Mouse (Mus musculus): Measurements from ENCODE around the gene Ghrhr.

Gene Ghrhr

GRCm38 (mm10) chr6:55376076-55376475 lies at the start of gene Ghrhr:
TSS of gene Ghrhr (plus strand) at chr6:55376295.
- DNase-seq: no peak

- no peak for DNase-seq
Measured at GRCm38 (mm10) chr6:55326299-55326698, 49.8 kb upstream of the Ghrhr start.

- no peak for DNase-seq
Measured at GRCm38 (mm10) chr6:55327326-55327725, 48.8 kb upstream of the Ghrhr start.

- no peak for DNase-seq
Measured at GRCm38 (mm10) chr6:55328179-55328578, 47.9 kb upstream of the Ghrhr start.

- DNase-seq: no peak
Measured at GRCm38 (mm10) chr6:55331315-55331714, 44.8 kb upstream of the Ghrhr start.

- no peak for DNase-seq
Measured at GRCm38 (mm10) chr6:55332100-55332772, 43.9 kb upstream of the Ghrhr start.

- no peak for DNase-seq
Measured at GRCm38 (mm10) chr6:55332773-55333109, 43.4 kb upstream of the Ghrhr start.

GRCm38 (mm10) chr6:55335989-55336514 lies 40.0 kb upstream of the Ghrhr start, which contains the start of gene Aqp1:
TSS of gene Aqp1 (plus strand) at chr6:55336432.
- DNase-seq: peak; percentile 29

- no peak for DNase-seq
Measured at GRCm38 (mm10) chr6:55337242-55337641, 38.9 kb upstream of the Ghrhr start.

GRCm38 (mm10) chr6:55338077-55338476 lies 38.0 kb upstream of the Ghrhr start:
- no peak for DNase-seq

GRCm38 (mm10) chr6:55338934-55339825 lies 36.9 kb upstream of the Ghrhr start:
- no peak for DNase-seq

GRCm38 (mm10) chr6:55341688-55342087 lies 34.4 kb upstream of the Ghrhr start:
- DNase-seq: no peak

- no peak for DNase-seq
Measured at GRCm38 (mm10) chr6:55342328-55342727, 33.8 kb upstream of the Ghrhr start.

- no peak for DNase-seq
Measured at GRCm38 (mm10) chr6:55343446-55343845, 32.6 kb upstream of the Ghrhr start.

- DNase-seq: no peak
Measured at GRCm38 (mm10) chr6:55344291-55345016, 31.6 kb upstream of the Ghrhr start.

- DNase-seq: no peak
Measured at GRCm38 (mm10) chr6:55345264-55345663, 30.8 kb upstream of the Ghrhr start.

- no peak for DNase-seq
Measured at GRCm38 (mm10) chr6:55346491-55346890, 29.6 kb upstream of the Ghrhr start.

- DNase-seq: no peak
Measured at GRCm38 (mm10) chr6:55347711-55348571, 28.2 kb upstream of the Ghrhr start.

GRCm38 (mm10) chr6:55349231-55349630 lies 26.9 kb upstream of the Ghrhr start:
- DNase-seq: no peak

GRCm38 (mm10) chr6:55350383-55350952 lies 25.6 kb upstream of the Ghrhr start:
- no peak for DNase-seq

- no peak for DNase-seq
Measured at GRCm38 (mm10) chr6:55351712-55352111, 24.4 kb upstream of the Ghrhr start.
